Mouse (Mus musculus): ENCODE results near the gene Xrn2. TPM values are rescaled to one million over a fixed set of nuclear protein-coding genes. Genes with fewer than 3 reads are reported as not detected.
"Not testable (repeated sequence)": the region's sequence is repeated elsewhere in the genome, so short reads cannot be mapped to it uniquely, and the experiment has no call there.

The Xrn2 gene
- polyA plus RNA-seq, 1 experiment from 2014 or later: 65.1 TPM

DNA sequence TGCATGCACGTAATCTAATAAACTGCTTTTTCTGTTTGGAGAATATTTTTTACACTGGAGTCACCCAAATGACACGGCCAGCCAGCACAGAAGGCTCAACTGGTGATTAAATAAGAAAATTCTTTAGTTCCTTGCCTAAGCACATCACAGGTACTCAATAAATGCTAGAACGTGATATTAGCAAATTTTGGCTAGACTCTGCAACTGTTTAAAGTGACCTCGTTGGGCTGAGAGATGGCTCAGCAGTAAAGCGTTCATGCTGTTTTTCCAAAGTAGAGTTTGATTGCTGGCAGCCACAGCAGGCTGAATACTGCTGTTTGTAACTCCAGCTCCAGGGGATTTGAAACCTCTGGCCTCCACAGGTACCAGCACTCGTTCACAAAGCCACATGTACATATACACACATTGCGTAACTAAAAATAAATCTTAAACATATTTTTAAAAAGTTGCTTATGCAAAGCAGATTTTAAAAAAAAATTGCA lies 614 bp upstream of the Xrn2 start:
- WGBS: 51% methylated on average over 7 of the region's 7 CpGs
- Histone ChIP-seq H3K4me1 (replicated peaks) (peaks cover 30% of the 10 kb centered on the region), H3K27ac (replicated peaks) (peak overlapping the region; percentile 99), H3K9me3 (no peaks in the 10 kb centered on the region), H3K27me3 (no peaks in the 10 kb centered on the region), H3K4me3 (peak overlapping the region; percentile 93), H3K36me3 (no peaks in the 10 kb centered on the region), H3K9ac (peak overlapping the region; percentile 91), H3K4me2 (peak overlapping the region; percentile 69)
- ATAC-seq (ENCODE audit: low FRiP score, low read depth): 0 out of 2 replicates have a peak, but pooled peaks have one; percentile 2

DNA sequence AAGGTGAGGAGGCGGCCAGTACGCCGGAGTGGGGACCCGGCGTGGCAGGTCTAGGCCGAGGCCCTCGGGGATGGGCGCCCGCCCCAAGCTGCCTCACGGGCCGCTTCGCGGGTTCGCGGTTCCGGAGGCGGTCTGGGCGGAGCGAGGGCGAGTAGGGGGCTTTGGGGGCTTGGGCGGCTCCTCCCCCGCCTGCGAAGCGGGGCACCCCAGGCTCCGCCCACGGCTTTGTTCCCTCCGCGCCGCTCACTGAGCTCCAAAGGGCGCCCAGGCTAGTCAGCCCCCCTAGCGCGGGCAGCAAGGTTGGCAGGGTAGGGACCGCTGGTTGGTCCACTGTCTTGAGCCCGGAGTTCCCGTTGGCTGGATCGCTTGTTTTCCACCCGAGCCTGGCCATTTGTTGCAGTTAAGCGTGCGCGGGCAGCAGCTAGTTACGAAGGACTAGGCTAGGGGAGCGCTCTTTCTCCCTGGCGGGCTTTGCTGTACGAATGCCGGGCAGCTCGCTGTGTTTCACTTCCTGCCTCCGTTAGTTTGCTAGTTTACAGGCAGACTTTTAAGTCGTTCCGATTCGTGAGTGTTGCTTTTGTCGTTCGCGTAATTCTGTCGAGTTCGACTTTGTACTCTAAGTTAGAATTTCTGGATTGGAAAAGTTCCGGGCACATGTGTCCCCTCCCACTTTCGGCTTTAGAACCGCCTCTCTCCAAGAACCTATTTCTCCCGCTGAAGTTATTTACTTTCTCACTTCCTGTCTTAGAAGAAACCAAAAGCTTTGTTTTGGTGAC lies 586 bp downstream of the Xrn2 start:
- peak overlapping the region; percentile 91 for H3K9ac ChIP-seq
- peak overlapping the region; percentile 69 for H3K4me2 ChIP-seq
- under 1% methylated on average over 56 of the region's 59 CpGs for WGBS
- H3K36me3 ChIP-seq: no peaks in the 10 kb centered on the region
- H3K27ac ChIP-seq (replicated peaks): peak overlapping the region; percentile 99
- peaks cover 30% of the 10 kb centered on the region for H3K4me1 ChIP-seq (replicated peaks)
- no peaks in the 10 kb centered on the region for H3K9me3 ChIP-seq
- ATAC-seq (ENCODE audit: low FRiP score, low read depth): peak; percentile 93
- no peaks in the 10 kb centered on the region for H3K27me3 ChIP-seq
- H3K4me3 ChIP-seq: peak overlapping the region; percentile 93

- no peak for ATAC-seq (ENCODE audit: low FRiP score, low read depth)
- Histone ChIP-seq H3K4me2 (peak overlapping the region; percentile 69), H3K27ac (replicated peaks) (peak overlapping the region; percentile 99; the same call in 1 of the 2 replicates), H3K4me3 (peak overlapping the region; percentile 93), H3K4me1 (replicated peaks) (peaks cover 30% of the 10 kb centered on the region), H3K27me3 (no peaks in the 10 kb centered on the region), H3K9ac (peak overlapping the region; percentile 91), H3K36me3 (no peaks in the 10 kb centered on the region), H3K9me3 (no peaks in the 10 kb centered on the region)
- WGBS: 27% methylated on average over 15 of the region's 15 CpGs
Observed at GRCm38 (mm10) chr2:147014101-147014886, 1.5 kb downstream of the Xrn2 start.

DNA sequence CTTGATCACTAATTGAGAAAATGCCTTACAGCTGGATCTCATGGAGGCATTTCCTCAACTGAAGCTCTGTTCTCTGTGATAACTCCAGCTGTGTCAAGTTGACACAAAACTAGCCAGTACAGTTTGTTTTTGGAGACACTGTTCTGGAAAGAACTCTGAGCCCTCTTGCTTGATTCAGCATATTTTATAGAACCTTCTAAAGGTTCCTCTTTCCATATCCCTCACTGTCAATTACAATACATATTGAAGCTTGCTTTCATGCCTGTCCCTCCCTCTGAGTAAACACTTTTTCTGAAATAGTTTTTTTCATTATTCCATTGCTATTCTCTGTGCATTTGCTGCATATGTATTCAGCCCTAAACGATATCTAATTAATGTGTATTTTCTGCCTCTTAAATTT lies 9.2 kb downstream of the Xrn2 start:
- not testable (repeated sequence) for H3K4me1 ChIP-seq (replicated peaks); H3K9ac ChIP-seq; H3K4me2 ChIP-seq; H3K9me3 ChIP-seq; ATAC-seq (ENCODE audit: low FRiP score, low read depth); H3K4me3 ChIP-seq; H3K27me3 ChIP-seq; H3K36me3 ChIP-seq; H3K27ac ChIP-seq (replicated peaks)
- WGBS: 98% methylated on average over 1 of the region's 1 CpGs

GRCm38 (mm10) chr2:147023067-147023466 lies 10.3 kb downstream of the Xrn2 start:
- Histone ChIP-seq H3K27ac (replicated peaks) (no peak overlapping the region), H3K9me3 (no peaks in the 10 kb centered on the region), H3K36me3 (peaks cover 17% of the 10 kb centered on the region), H3K4me1 (replicated peaks) (no peaks in the 10 kb centered on the region), H3K27me3 (no peaks in the 10 kb centered on the region), H3K4me3 (no peak overlapping the region), H3K4me2 (no peak overlapping the region), H3K9ac (no peak overlapping the region)
- ATAC-seq (ENCODE audit: low FRiP score, low read depth): no peak
- 91% methylated on average over 5 of the region's 5 CpGs for WGBS

DNA sequence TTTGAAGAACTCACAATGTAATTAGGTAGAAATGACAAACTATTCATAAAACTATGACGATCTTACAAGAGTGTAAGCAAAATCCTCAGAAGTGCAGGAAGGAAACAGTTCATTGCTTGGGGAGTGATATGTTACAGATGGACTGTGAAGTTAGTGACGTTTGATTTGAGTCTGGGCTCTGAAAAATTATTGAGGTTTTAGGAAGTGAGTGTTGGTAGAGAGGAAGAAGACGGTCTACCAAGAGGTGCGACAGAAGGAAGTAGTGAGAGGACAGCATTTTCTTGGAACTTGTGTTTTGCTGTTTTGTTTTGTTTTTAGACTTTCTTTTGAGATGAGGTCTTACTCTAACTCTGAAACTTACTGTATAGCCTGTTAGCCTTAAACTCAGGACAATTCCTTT lies 10.8 kb downstream of the Xrn2 start:
- H3K4me2 ChIP-seq: no peak overlapping the region
- WGBS: 93% methylated on average over 4 of the region's 4 CpGs
- peaks cover 19% of the 10 kb centered on the region for H3K36me3 ChIP-seq
- H3K9me3 ChIP-seq: no peaks in the 10 kb centered on the region
- H3K4me1 ChIP-seq (replicated peaks): no peaks in the 10 kb centered on the region
- no peaks in the 10 kb centered on the region for H3K27me3 ChIP-seq
- H3K27ac ChIP-seq (replicated peaks): no peak overlapping the region
- ATAC-seq (ENCODE audit: low FRiP score, low read depth): no peak
- no peak overlapping the region for H3K4me3 ChIP-seq
- no peak overlapping the region for H3K9ac ChIP-seq

DNA sequence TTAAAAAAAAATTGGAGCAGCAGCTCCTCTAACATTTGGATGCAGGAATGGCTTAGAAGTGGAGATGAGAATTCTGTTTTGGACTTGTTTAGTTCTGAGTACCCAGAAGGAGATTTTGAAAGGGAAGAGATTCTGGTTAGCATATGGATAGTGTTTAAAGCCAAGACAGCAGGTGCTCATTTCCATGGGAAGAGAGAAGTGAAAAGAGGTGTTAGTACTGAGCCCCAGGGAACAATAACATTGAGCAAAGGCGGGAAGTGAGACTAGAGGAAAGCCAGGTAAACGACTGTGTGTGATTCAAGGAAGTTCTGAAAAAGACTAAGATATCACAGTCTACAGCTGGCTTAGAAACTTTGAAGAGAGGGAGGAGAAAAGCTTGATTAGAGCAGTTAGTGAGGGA lies 20.3 kb downstream of the Xrn2 start:
- ATAC-seq (ENCODE audit: low FRiP score, low read depth): no peak
- peaks cover 50% of the 10 kb centered on the region for H3K36me3 ChIP-seq
- 53% methylated on average over 2 of the region's 2 CpGs for WGBS

GRCm38 (mm10) chr2:147035864-147036263 lies 23.1 kb downstream of the Xrn2 start:
- ATAC-seq (ENCODE audit: low FRiP score, low read depth): no peak
- Histone ChIP-seq H3K4me2 (no peak overlapping the region), H3K27me3 (no peaks in the 10 kb centered on the region), H3K9me3 (no peaks in the 10 kb centered on the region), H3K36me3 (peaks cover 40% of the 10 kb centered on the region), H3K27ac (replicated peaks) (no peak overlapping the region), H3K4me1 (replicated peaks) (no peaks in the 10 kb centered on the region), H3K4me3 (no peak overlapping the region), H3K9ac (no peak overlapping the region)
- 97% methylated on average over 2 of the region's 2 CpGs for WGBS

More for the DNA sequence above, 20.3 kb downstream of the Xrn2 start:
- Histone ChIP-seq H3K4me1 (replicated peaks) (no peaks in the 10 kb centered on the region), H3K4me2 (no peak overlapping the region), H3K9me3 (no peaks in the 10 kb centered on the region), H3K27ac (replicated peaks) (no peak overlapping the region), H3K4me3 (no peak overlapping the region), H3K27me3 (no peaks in the 10 kb centered on the region), H3K9ac (no peak overlapping the region)

- no peaks in the 10 kb centered on the region for H3K27me3 ChIP-seq
- ATAC-seq (ENCODE audit: low FRiP score, low read depth): no peak
- no peak overlapping the region for H3K4me2 ChIP-seq
- no peaks in the 10 kb centered on the region for H3K9me3 ChIP-seq
- H3K27ac ChIP-seq (replicated peaks): no peak overlapping the region
- no peaks in the 10 kb centered on the region for H3K4me1 ChIP-seq (replicated peaks)
- no peak overlapping the region for H3K4me3 ChIP-seq
- H3K9ac ChIP-seq: no peak overlapping the region
- WGBS: 85% methylated on average over 3 of the region's 3 CpGs
- H3K36me3 ChIP-seq: peaks cover 40% of the 10 kb centered on the region
Observed at GRCm38 (mm10) chr2:147047051-147047450, 34.3 kb downstream of the Xrn2 start.

GRCm38 (mm10) chr2:147053229-147053892 lies 40.6 kb downstream of the Xrn2 start:
- ATAC-seq (ENCODE audit: low FRiP score, low read depth): no peak
- Histone ChIP-seq H3K9me3 (no peaks in the 10 kb centered on the region), H3K27ac (replicated peaks) (no peak overlapping the region), H3K4me3 (no peak overlapping the region), H3K27me3 (no peaks in the 10 kb centered on the region), H3K4me2 (no peak overlapping the region), H3K36me3 (peaks cover 55% of the 10 kb centered on the region), H3K4me1 (replicated peaks) (no peaks in the 10 kb centered on the region), H3K9ac (no peak overlapping the region)
- WGBS: 92% methylated on average over 2 of the region's 2 CpGs

GRCm38 (mm10) chr2:147067480-147068246 lies 54.9 kb downstream of the Xrn2 start:
- no peak overlapping the region for H3K4me3 ChIP-seq
- H3K9ac ChIP-seq: no peak overlapping the region
- 92% methylated on average over 1 of the region's 1 CpGs for WGBS
- ATAC-seq (ENCODE audit: low FRiP score, low read depth): no peak
- H3K27me3 ChIP-seq: no peaks in the 10 kb centered on the region
- peaks cover 18% of the 10 kb centered on the region; the same call in 1 of the 2 replicates for H3K36me3 ChIP-seq
- H3K9me3 ChIP-seq: no peaks in the 10 kb centered on the region
- no peaks in the 10 kb centered on the region for H3K4me1 ChIP-seq (replicated peaks)
- H3K4me2 ChIP-seq: no peak overlapping the region
- H3K27ac ChIP-seq (replicated peaks): no peak overlapping the region

Data from hindbrain, embryonic 15.5 days (tissue).